Mouse (Mus musculus) lung, embryonic 14.5 days (tissue): Measurements from ENCODE around the gene Clpsl2. TPM values are rescaled to one million over a fixed set of nuclear protein-coding genes. Genes with fewer than 3 reads are reported as not detected.
A peak's percentile ranks its signal among the peaks of the same experiment; 100 is the strongest.
"Not testable (repeated sequence)": the region's sequence is repeated elsewhere in the genome, so short reads cannot be mapped to it uniquely, and the experiment has no call there.

Experiments used
- ATAC-seq: fragments of 200-750 bp; cut with Nextera tagmentation; 2 replicates; pipeline ENCODE4 v1.8.0; 2017; ENCODE audit warnings: mild to moderate bottlenecking, moderate TSS enrichment, moderate library complexity; ENCODE audit not compliant: insufficient read depth
- DNase-seq: peaks from one replicate; pipeline ENCODE4 v3.0.0-alpha.2; 2015
- H3K27ac ChIP-seq: fragments of 300-500 bp; sonication (generic); 2 replicates; pipeline ENCODE4 v1.5.1; 2014; ENCODE audit warnings: low read depth, mild to moderate bottlenecking, moderate library complexity
- H3K27me3 ChIP-seq: fragments of 300-500 bp; sonication (generic); 2 replicates; pipeline ENCODE4 v1.6.1; 2014; ENCODE audit warnings: low read length, control low read depth; ENCODE audit not compliant: insufficient read depth
- H3K36me3 ChIP-seq: fragments of 300-500 bp; sonication (generic); 2 replicates; pipeline ENCODE4 v1.6.1; 2014; ENCODE audit warnings: control low read depth; ENCODE audit not compliant: insufficient read depth
- H3K4me1 ChIP-seq: fragments of 300-500 bp; sonication (generic); 2 replicates; pipeline ENCODE4 v1.6.1; 2014; ENCODE audit warnings: antibody characterized with exemption, control low read depth; ENCODE audit not compliant: insufficient read depth
- H3K4me2 ChIP-seq: fragments of 300-500 bp; sonication (generic); 2 replicates; pipeline ENCODE4 v1.6.1; 2014; ENCODE audit warnings: mild to moderate bottlenecking
- H3K4me3 ChIP-seq: fragments of 300-500 bp; sonication (generic); 2 replicates; pipeline ENCODE4 v1.5.1; 2014; ENCODE audit warnings: low read depth, low read length
- H3K9ac ChIP-seq: fragments of 300-500 bp; sonication (generic); 2 replicates; pipeline ENCODE4 v1.6.1; 2014
- H3K9me3 ChIP-seq: fragments of 300-500 bp; sonication (generic); 2 replicates; pipeline ENCODE4 v1.6.1; 2016; ENCODE audit warnings: low read depth, low read length, control low read depth
- CTCF ChIP-seq: IDR thresholded peaks from 2 replicates; pipeline ENCODE4 v1.5.1; 2016; ENCODE audit warnings: antibody characterized with exemption, low read depth
- WGBS: fragments of 180-500 bp; shearing (Covaris S2); extraction: QIAGEN DNeasy Blood & Tissue Kit; methylation state at CpG from one replicate; pipeline ENCODE4 v1.1.7; 2014; 5-methylcytosine and 5-hydroxymethylcytosine counted together
- polyA plus RNA-seq: library from polyadenylated mRNA; unstranded; fragments of >200 nt; fragmentation: Nextera tagmentation; extraction: Ambion mirVana; gene quantifications from 2 replicates; pipeline ENCODE4 v1.2.1, GENCODE M21; 2014

The Clpsl2 gene
- polyA plus RNA-seq, 1 experiment from 2014 or later, result not detected

DNA sequence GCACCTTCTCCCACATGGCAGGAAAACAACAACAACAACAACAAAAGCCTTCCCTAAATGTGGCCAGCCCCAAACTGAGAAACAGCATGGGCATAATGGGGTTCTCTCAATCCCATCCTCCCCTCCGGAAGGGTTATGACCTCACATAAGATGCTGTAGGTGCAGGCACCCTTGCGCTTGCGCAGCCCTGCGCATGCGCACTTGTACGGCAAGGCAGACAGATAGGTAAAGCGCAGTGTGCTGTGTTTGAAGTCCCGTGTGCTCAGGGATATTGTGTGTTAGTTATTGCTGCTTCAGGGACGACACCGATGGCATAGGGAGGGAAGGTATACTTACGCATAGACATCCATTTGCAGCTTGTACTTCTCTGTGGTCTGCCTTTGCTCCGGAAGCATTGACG, 15.9 kb upstream of the Clpsl2 start:
- no peak overlapping the region for H3K4me3 ChIP-seq
- WGBS, result 86% methylated on average over 13 of the region's 13 CpGs
- TF ChIP-seq CTCF, result no peak

DNA sequence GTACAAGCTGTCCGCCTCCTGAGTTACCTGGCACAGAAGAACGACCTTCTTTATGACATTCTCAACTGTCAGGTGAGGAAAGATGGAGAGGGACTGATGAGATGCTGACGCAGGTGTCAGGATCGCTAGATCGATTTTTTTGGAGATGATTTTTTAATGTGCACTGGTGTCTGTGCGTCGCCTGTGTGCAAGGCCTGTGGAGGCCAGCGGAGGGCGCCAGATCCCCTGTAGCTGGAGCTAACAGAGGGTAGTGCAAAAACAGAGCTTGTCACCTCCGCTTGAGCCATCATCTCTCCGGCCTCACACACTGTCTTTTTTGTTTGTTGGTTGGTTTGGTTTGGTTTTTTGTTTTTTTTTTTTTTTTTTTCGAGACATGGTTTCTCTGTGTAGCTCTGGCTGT, 11.3 kb upstream of the Clpsl2 start:
- H3K27ac ChIP-seq, result no peak overlapping the region
- 42% methylated on average over 12 of the region's 12 CpGs for WGBS
- no peak for ATAC-seq
- no peak for DNase-seq
- no peak overlapping the region for H3K4me3 ChIP-seq
- TF ChIP-seq CTCF, result peak; percentile 25; the same call in 1 of the 2 replicates
- no peaks in the 10 kb centered on the region for H3K9me3 ChIP-seq
- H3K4me2 ChIP-seq, result no peak overlapping the region
- no peak overlapping the region for H3K9ac ChIP-seq
- no peaks in the 10 kb centered on the region for H3K36me3 ChIP-seq
- no peaks in the 10 kb centered on the region for H3K27me3 ChIP-seq
- no peaks in the 10 kb centered on the region for H3K4me1 ChIP-seq

More for the DNA sequence above, 15.9 kb upstream of the Clpsl2 start:
- Histone ChIP-seq H3K4me1 (no peaks in the 10 kb centered on the region), H3K9me3 (no peaks in the 10 kb centered on the region), H3K4me2 (no peak overlapping the region), H3K9ac (no peak overlapping the region), H3K27me3 (no peaks in the 10 kb centered on the region), H3K36me3 (no peaks in the 10 kb centered on the region), H3K27ac (no peak overlapping the region)
- ATAC-seq, result no peak
- no peak for DNase-seq

DNA sequence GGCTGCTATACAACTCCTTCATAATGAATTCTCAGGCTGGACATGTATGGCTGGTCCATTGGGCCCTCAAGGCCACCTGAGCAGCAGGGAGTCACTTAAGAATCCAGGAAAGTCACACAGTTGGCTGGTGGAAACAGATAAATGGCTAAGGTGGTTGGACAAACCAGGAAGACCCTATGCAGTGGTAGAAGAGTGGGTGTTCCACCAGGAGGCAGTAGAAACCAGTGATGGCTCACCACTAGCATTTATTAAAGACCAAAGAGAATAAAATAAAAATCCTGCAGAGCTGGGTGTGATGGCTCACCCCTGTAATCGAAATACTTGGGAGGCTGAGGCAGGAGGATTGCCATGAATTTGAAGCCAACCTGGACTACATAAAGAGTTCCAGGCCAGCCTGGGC, 2.3 kb upstream of the Clpsl2 start:
- Histone ChIP-seq H3K4me3 (no peak overlapping the region), H3K9ac (no peak overlapping the region), H3K36me3 (no peaks in the 10 kb centered on the region), H3K4me2 (no peak overlapping the region), H3K27ac (no peak overlapping the region), H3K27me3 (no peaks in the 10 kb centered on the region), H3K4me1 (no peaks in the 10 kb centered on the region), H3K9me3 (no peaks in the 10 kb centered on the region)
- ATAC-seq, result no peak
- TF ChIP-seq CTCF, result no peak
- DNase-seq, result no peak
- WGBS, result 89% methylated on average over 1 of the region's 1 CpGs

DNA sequence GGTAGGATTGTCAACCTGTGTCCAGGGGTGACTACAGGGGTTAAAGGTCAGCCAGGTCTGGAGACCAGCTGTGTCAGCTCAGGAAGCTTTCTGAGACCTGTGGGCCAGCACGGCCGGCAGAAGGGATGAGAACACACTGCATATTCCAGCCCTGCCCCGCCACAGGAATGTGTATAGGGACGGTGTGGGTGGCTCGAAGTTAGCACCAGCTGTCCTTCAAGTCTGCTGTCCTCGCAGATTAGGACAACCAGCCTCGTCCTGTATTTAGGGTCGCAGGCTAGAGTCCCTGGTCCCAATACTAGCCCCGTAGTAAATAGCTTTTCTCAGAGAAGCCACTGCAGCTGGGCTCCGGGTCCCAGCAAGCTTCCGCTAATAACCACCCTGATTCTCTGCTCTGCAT, 661 bp upstream of the Clpsl2 start:
- ATAC-seq (no peak), DNase-seq (no peak)
- no peaks in the 10 kb centered on the region for H3K9me3 ChIP-seq
- H3K27ac ChIP-seq, result no peak overlapping the region
- 56% methylated on average over 11 of the region's 11 CpGs for WGBS
- no peaks in the 10 kb centered on the region for H3K27me3 ChIP-seq
- no peak overlapping the region for H3K9ac ChIP-seq
- H3K4me1 ChIP-seq, result no peaks in the 10 kb centered on the region
- no peak for TF ChIP-seq CTCF
- H3K36me3 ChIP-seq, result no peaks in the 10 kb centered on the region
- H3K4me3 ChIP-seq, result no peak overlapping the region
- no peak overlapping the region for H3K4me2 ChIP-seq

DNA sequence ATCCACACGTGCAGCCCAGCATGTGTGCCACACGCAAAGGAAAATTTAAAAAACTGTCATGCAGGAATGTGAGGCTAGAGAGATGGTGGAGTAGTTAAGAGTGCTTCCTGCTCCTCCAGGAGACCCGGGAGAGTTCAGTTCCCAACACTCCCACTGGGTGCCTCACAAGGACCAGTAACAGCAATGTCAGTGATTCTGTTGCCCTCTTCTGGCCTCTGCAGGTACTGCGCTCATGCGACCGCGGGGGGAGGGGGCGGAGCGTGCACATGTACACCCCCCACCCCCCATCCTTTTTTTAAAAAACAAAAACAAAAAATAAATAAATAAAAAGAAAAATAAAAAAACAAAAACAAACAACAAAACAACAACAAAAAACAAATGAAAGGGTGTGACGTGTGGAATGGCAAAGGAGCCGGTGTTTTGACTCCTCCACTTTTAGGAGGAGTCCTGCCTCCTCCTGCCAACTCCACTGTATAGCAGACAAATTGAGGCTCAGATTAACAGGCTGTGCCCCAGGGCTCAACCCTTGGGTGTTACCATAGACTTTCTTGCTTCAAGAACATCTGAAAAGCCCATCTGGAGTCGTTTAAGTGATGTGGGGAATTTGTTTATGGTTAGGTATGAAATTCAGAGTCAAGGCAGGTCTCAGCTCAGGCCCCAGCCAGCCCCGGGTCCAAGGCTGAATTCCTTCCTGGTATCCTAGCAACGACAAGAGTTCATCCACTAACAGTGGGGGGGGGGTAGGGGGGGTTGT, 4.0 kb downstream of the Clpsl2 start:
- Histone ChIP-seq H3K4me3 (no peak overlapping the region), H3K27ac (no peak overlapping the region), H3K36me3 (no peaks in the 10 kb centered on the region), H3K4me1 (no peaks in the 10 kb centered on the region), H3K9ac (no peak overlapping the region), H3K27me3 (no peaks in the 10 kb centered on the region), H3K9me3 (no peaks in the 10 kb centered on the region), H3K4me2 (no peak overlapping the region)
- no peak for ATAC-seq
- DNase-seq, result peak; percentile 78
- WGBS, result 4% methylated on average over 14 of the region's 14 CpGs
- peak; percentile 90 for TF ChIP-seq CTCF

DNA sequence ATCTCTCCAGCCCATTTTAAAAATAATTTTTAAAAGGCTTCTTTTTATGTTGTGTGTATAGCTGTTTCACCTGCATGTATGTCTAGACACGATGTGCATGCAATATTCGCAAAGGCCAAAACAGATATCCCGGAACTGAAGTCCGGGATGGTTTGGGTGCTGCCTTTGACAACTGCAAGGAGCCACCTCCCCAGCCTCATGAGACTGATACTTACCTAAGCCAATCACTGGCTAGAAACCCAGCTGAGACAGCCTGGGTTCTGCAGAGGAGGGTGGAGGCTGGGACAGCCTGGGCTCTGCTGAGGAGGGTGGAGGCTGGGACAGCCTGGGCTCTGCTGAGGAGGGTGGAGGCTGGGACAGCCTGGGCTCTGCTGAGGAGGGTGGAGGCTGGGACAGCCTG, 4.8 kb downstream of the Clpsl2 start:
- not testable (repeated sequence) for H3K4me2 ChIP-seq, H3K36me3 ChIP-seq, DNase-seq, H3K4me1 ChIP-seq, H3K27me3 ChIP-seq, ATAC-seq, H3K4me3 ChIP-seq, H3K9me3 ChIP-seq, H3K27ac ChIP-seq, H3K9ac ChIP-seq
- 93% methylated on average over 4 of the region's 4 CpGs for WGBS

DNA sequence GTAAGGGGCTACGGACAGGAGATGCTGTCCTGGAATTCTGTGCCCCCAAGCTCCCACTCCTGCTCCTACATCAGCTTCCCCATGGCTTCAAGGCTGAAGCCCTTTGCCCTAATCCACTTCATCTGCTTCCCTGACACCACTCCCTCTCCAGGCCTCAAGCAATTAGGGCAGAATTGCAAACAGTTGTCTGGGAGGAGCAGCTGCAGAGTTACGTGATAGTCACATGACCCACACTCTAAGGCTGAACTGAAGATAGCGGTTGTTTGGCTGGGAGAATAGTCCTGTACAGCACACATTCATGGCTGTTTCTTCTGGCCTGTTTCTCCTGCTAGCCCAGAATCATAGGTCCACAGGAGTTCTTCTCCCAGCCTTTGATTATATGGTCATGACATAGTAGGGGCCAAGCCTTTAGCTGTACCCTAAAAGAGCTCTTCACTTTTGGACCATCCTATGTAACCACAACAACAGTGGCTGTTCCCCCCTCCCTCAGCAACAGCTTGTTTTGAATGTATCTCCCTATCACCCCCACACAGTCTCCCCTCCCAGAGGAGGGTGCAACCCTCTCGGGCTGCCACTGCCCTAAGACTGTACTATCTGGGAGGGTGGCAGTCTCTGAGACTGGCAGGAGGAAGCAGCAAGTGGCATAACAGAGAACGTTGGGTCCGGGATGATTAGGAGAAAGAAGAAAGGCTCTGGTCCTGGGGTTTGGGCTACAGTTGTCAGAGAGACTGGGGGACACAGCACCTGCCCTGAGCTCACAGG, 7.6 kb downstream of the Clpsl2 start:
- DNase-seq (peak; percentile 41), ATAC-seq (no peak)
- Histone ChIP-seq H3K4me1 (no peaks in the 10 kb centered on the region; the same call in 1 of the 2 replicates), H3K9ac (no peak overlapping the region), H3K4me3 (no peak overlapping the region), H3K27me3 (no peaks in the 10 kb centered on the region), H3K4me2 (no peak overlapping the region), H3K36me3 (no peaks in the 10 kb centered on the region), H3K27ac (no peak overlapping the region), H3K9me3 (no peaks in the 10 kb centered on the region)
- 46% methylated on average over 6 of the region's 6 CpGs for WGBS
- TF ChIP-seq CTCF, result no peak
